Mouse (Mus musculus): ENCODE results near the gene Myo1a.

DNA sequence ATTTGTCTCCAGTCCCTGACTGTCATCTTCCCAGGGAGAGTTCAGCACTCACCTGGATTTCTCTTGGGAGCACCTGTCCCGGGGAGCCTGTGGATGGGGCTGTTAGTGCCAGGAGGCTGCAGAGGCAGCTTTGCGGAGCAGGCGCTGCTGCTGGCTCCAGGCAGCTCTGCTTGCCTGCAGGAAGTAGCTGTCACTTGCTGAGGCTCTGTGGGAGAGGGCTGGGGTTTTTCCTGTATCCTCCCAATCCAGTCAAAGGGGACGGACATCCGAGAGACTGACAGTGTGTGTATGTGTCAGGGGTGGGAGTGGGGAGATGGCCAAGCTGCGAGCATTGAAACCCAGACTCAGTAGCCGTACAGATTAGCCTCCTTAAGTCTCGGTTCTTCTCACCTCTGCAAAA is 46.6 kb downstream of the Myo1a start, which contains the start of gene Gpr182:
- TF ChIP-seq POLR2A (IDR thresholded peaks at IDR 0.05; ENCODE audit: insufficient read length, low read depth) = no peak
- no peak for TF ChIP-seq USF1 (IDR thresholded peaks at IDR 0.05; ENCODE audit: low read depth)
- TF ChIP-seq E2F4 (IDR thresholded peaks at IDR 0.05; ENCODE audit: insufficient read depth) = no peak
- no peak for TF ChIP-seq TCF12 (IDR thresholded peaks at IDR 0.05; ENCODE audit: insufficient read depth, poor library complexity, severe bottlenecking)
- no peak for TF ChIP-seq REST (IDR thresholded peaks at IDR 0.05; ENCODE audit: insufficient read depth, insufficient read length)
- no peak for TF ChIP-seq CEBPB (IDR thresholded peaks at IDR 0.05; ENCODE audit: insufficient read depth, poor library complexity, severe bottlenecking)
- no peak for TF ChIP-seq POLR2AphosphoS2 (IDR thresholded peaks at IDR 0.05; ENCODE audit: insufficient read length, low read depth)
- no peak for TF ChIP-seq MAX (IDR thresholded peaks at IDR 0.05; ENCODE audit: low read depth)
